Comparison of ENCODE assay signal across 23 mouse cellular contexts in genomic region chr7:138503986-138504385, GRCm38 (mm10).
DNase-seq lines count a peak whose midpoint lies in the region; TF ChIP-seq lines count a peak whose summit lies in the region.
"Had no signal": no experiment of that assay in that cellular context is flagged by ENCODE, and none has a peak within 500 bp of the region (broad histone marks: within the 10 kb centered on the region; RNA-seq: fewer than 3 reads in every experiment).

No protein-coding gene starts in this region.

- no peak for TF ChIP-seq POLR2A in kidney, adult 2 months (IDR thresholded peaks at IDR 0.05; ENCODE audit: low read depth, low read length)
- TF ChIP-seq POLR2A in brain, embryonic 14.5 days (IDR thresholded peaks at IDR 0.05; ENCODE audit: borderline replicate concordance, extremely low read depth, insufficient read depth, insufficient read length, poor library complexity, severe bottlenecking), result no peak

- H3K27me3 ChIP-seq in heart, embryonic 10.5 days (ENCODE audit: insufficient read depth, poor library complexity, severe bottlenecking), result no peaks in the 10 kb centered on the region
- no peaks in the 10 kb centered on the region for H3K27me3 ChIP-seq in kidney, adult 2 months (replicated peaks; ENCODE audit: control insufficient read depth, insufficient read depth, low read length)
- H3K27me3 ChIP-seq in forebrain, embryonic 10.5 days (ENCODE audit: poor library complexity, severe bottlenecking), result no peaks in the 10 kb centered on the region
- H3K27me3 ChIP-seq: embryonic facial prominence, embryonic 15.5 days; heart, embryonic 15.5 days; midbrain, embryonic 13.5 days; neural tube, embryonic 13.5 days; Patski had no signal

- H3K27ac ChIP-seq in heart, embryonic 10.5 days, result no peak overlapping the region
- H3K27ac ChIP-seq in kidney, adult 2 months (ENCODE audit: insufficient read depth, low read depth, low read length), result no peak overlapping the region
- no peak overlapping the region for H3K27ac ChIP-seq in forebrain, embryonic 10.5 days
- H3K27ac ChIP-seq: embryonic facial prominence, embryonic 15.5 days; heart, embryonic 15.5 days; midbrain, embryonic 13.5 days; neural tube, embryonic 13.5 days had no signal

- no peak overlapping the region for H3K4me3 ChIP-seq in heart, embryonic 10.5 days
- H3K4me3 ChIP-seq in kidney, adult 2 months (ENCODE audit: insufficient read depth, low read depth, low read length), result no peak overlapping the region
- H3K4me3 ChIP-seq in forebrain, embryonic 10.5 days, result no peak overlapping the region
- H3K4me3 ChIP-seq: embryonic facial prominence, embryonic 15.5 days; heart, embryonic 15.5 days; midbrain, embryonic 13.5 days; neural tube, embryonic 13.5 days had no signal

- DNase-seq in heart, adult 11 months, result peak; percentile 79
- no peak for DNase-seq in heart, embryonic 10.5 days (ENCODE audit: low spot score)
- peak; percentile 46 for DNase-seq in kidney, postnatal 10 days
- DNase-seq in kidney, adult 2 months, result no peak
- peak; percentile 43 for DNase-seq in brain, embryonic 14.5 days (ENCODE audit: low read depth)
- peak; percentile 54 for DNase-seq in mesoderm, embryonic 11.5 days (ENCODE audit: low read depth, low spot score)
- no peak for DNase-seq in lung, adult 18-20 months
- DNase-seq in forebrain, embryonic 10.5 days (ENCODE audit: extremely low spot score, low spot score), result no peak
- DNase-seq: adrenal gland, postnatal 36 days; cerebellum, adult 11 months; cerebellum, adult 9-11 months; forebrain, postnatal 0 days; gastrocnemius, postnatal 36 days; heart, postnatal 36 days; liver, postnatal 0 days; lung, postnatal 14 days; thymus, adult 18-20 months; thymus, postnatal 36 days had no signal

- TF ChIP-seq CTCF in kidney, adult 2 months (conservative IDR thresholded peaks at IDR 0.05; ENCODE audit: insufficient read depth, insufficient read length, low read depth, low read length), result no peak
- TF ChIP-seq CTCF in brain, embryonic 14.5 days (IDR thresholded peaks at IDR 0.05; ENCODE audit: borderline replicate concordance, extremely low read depth, insufficient read depth, insufficient read length), result no peak

- H3K9me3 ChIP-seq in heart, embryonic 10.5 days, result no peaks in the 10 kb centered on the region
- H3K9me3 ChIP-seq in forebrain, embryonic 10.5 days, result peaks cover 3% of the 10 kb centered on the region; the same call in 1 of the 2 replicates
- H3K9me3 ChIP-seq: embryonic facial prominence, embryonic 15.5 days; heart, embryonic 15.5 days; midbrain, embryonic 13.5 days; neural tube, embryonic 13.5 days had no signal

- no peaks in the 10 kb centered on the region for H3K4me1 ChIP-seq in heart, embryonic 10.5 days
- H3K4me1 ChIP-seq in kidney, adult 2 months (ENCODE audit: control insufficient read depth, insufficient read depth, low read length), result no peaks in the 10 kb centered on the region
- peaks cover 6% of the 10 kb centered on the region for H3K4me1 ChIP-seq in forebrain, embryonic 10.5 days
- H3K4me1 ChIP-seq: embryonic facial prominence, embryonic 15.5 days; heart, embryonic 15.5 days had no signal

- WGBS in heart, embryonic 10.5 days, result 66% methylated on average over 3 of the region's 3 CpGs
- 53% methylated on average over 3 of the region's 3 CpGs for WGBS in kidney, adult 2 months
- 54% methylated on average over 3 of the region's 3 CpGs for WGBS in forebrain, embryonic 10.5 days

- H3K36me3 ChIP-seq in heart, embryonic 10.5 days, result no peaks in the 10 kb centered on the region
- no peaks in the 10 kb centered on the region for H3K36me3 ChIP-seq in kidney, adult 2 months (ENCODE audit: control insufficient read depth, insufficient read depth, low read length)
- H3K36me3 ChIP-seq in forebrain, embryonic 10.5 days (replicated peaks), result no peaks in the 10 kb centered on the region
- H3K36me3 ChIP-seq: embryonic facial prominence, embryonic 15.5 days; heart, embryonic 15.5 days; midbrain, embryonic 13.5 days; neural tube, embryonic 13.5 days had no signal

Comparison
In these comparisons a context has a peak if more than half of its experiments do, and no peak if none do; other contexts are left out.
1. DNase-seq: peak in heart, adult 11 months (single experiment), kidney, postnatal 10 days (single experiment), brain, embryonic 14.5 days (single experiment) and mesoderm, embryonic 11.5 days (single experiment); none in heart, embryonic 10.5 days (single experiment), kidney, adult 2 months (single experiment), lung, adult 18-20 months (0 of 2) and forebrain, embryonic 10.5 days (single experiment).